Mouse (Mus musculus) kidney, adult 2 months (tissue): ENCODE results near the gene Pacrg.

Experiments
- CTCF ChIP-seq: fragments of 200-500 bp; conservative IDR thresholded peaks from 2 replicates; pipeline ENCODE4 v1.5.1; 2011; ENCODE audit warnings: low read depth, mild to moderate bottlenecking, control low read depth, low read length, moderate library complexity, mixed read lengths; ENCODE audit not compliant: insufficient read depth, insufficient read length
- POLR2A ChIP-seq: fragments of 200-500 bp; IDR thresholded peaks from one replicate; pipeline ENCODE4 v1.6.1; 2011; ENCODE audit warnings: low read depth, low read length, control low read depth

GRCm38 (mm10) chr17:10460916-10461315 lies 379.2 kb downstream of the Pacrg start:
- TF ChIP-seq CTCF (no peak), POLR2A (no peak)
